Comparison of ENCODE assay signal across 8 mouse cellular contexts in the genomic region with DNA sequence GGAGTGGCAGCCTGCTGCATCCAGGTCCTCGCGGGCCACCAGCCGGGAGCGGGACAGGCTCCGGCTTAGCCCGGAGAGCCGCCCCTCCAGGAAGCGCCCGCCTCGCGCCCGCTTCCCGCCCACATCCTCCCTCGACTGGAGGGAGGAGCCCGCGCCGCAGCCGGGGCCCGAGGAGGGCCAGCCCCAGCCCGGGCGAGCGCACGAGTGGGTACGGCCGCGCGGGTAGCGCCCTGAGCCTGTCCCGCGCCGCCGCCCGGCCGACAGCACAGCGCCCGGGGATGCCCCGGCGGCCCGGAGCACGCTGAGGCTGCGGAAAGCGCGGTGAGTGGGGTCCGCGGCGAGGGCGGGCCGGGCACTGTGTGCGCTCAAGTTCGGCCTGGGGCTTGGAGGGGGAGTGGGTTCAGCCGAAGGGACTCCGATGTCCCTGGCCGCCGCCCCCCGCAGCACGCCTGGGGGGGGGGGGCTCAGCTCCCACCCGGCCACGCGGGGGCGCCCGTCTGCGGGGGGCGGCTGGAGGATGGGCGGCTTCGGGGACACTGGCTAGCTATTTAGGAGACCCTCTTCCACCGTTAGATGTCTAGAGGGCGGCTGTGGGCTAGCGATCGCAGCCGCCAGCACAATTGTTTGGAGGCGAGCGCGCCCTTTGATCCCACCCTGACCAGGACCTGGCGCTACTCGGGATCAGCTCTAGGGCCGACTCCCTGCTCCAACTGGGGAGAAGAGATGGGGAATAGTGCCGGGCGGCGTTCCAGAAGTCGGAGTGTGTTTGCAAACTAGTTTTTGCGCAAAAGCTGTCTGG. TPM values are rescaled to one million over a fixed set of nuclear protein-coding genes. Genes with fewer than 3 reads are reported as not detected.
DNase-seq lines count a peak whose midpoint lies in the region; ATAC-seq and TF ChIP-seq lines count a peak whose summit lies in the region.

A gene (plus strand): TSS at position 118 of the 799 bp plus-strand sequence.

- intact Hi-C loops in heart, adult 2 months (cut with DNase I), result loop anchor here (2.0 to 5.0 kb wide), 3 partner anchors 34 to 279 kb away; a partner anchor contains a TSS

- no peaks in the 10 kb centered on the region for H3K79me2 ChIP-seq in heart, adult 2 months (replicated peaks; ENCODE audit: control insufficient read depth, insufficient read depth, low read length)

- no peaks in the 10 kb centered on the region for H3K36me3 ChIP-seq in embryonic facial prominence, embryonic 13.5 days
- no peaks in the 10 kb centered on the region for H3K36me3 ChIP-seq in heart, adult 2 months (ENCODE audit: control insufficient read depth, insufficient read depth, low read length)
- no peaks in the 10 kb centered on the region for H3K36me3 ChIP-seq in limb, embryonic 13.5 days
- H3K36me3 ChIP-seq in midbrain, embryonic 13.5 days, result no peaks in the 10 kb centered on the region

- ATAC-seq in embryonic facial prominence, embryonic 13.5 days (ENCODE audit: insufficient number of reproducible peaks, insufficient read depth, low FRiP score, low TSS enrichment, low read depth), result peak; percentile 67
- ATAC-seq in limb, embryonic 13.5 days (ENCODE audit: low FRiP score, low read depth), result peak; percentile 78
- ATAC-seq in midbrain, embryonic 13.5 days, result peak; percentile 78

- peaks cover 15% of the 10 kb centered on the region for H3K4me1 ChIP-seq in embryonic facial prominence, embryonic 13.5 days
- peaks cover 8% of the 10 kb centered on the region for H3K4me1 ChIP-seq in heart, adult 2 months (ENCODE audit: control insufficient read depth, insufficient read depth, low read length)
- H3K4me1 ChIP-seq in limb, embryonic 13.5 days, result peaks cover 12% of the 10 kb centered on the region
- peaks cover 39% of the 10 kb centered on the region for H3K4me1 ChIP-seq in midbrain, embryonic 13.5 days (replicated peaks)

- no peak within 1 kb of the TSS for H3K27ac ChIP-seq in embryonic facial prominence, embryonic 13.5 days
- H3K27ac ChIP-seq in heart, adult 2 months, result peak within 1 kb of the TSS; percentile 54
- H3K27ac ChIP-seq in limb, embryonic 13.5 days, result no peak within 1 kb of the TSS
- H3K27ac ChIP-seq in midbrain, embryonic 13.5 days, result peak within 1 kb of the TSS; percentile 19; the same call in 1 of the 2 replicates

- peak within 1 kb of the TSS; percentile 85 for H3K9ac ChIP-seq in embryonic facial prominence, embryonic 13.5 days
- peak within 1 kb of the TSS; percentile 96 for H3K9ac ChIP-seq in heart, adult 2 months (ENCODE audit: low read depth, low read length)
- H3K9ac ChIP-seq in limb, embryonic 13.5 days, result peak within 1 kb of the TSS; percentile 79
- peak within 1 kb of the TSS; percentile 77 for H3K9ac ChIP-seq in midbrain, embryonic 13.5 days (replicated peaks)

- TF ChIP-seq POLR2A in heart, adult 2 months (IDR thresholded peaks at IDR 0.05; ENCODE audit: insufficient read depth, low read depth, low read length), result no peak

- peak; percentile 30 for DNase-seq in layer of hippocampus, adult 11-12 months (ENCODE audit: low spot score)
- no peak for DNase-seq in layer of hippocampus, adult 9-10 months (ENCODE audit: low spot score)
- peak; percentile 87 to 88 for DNase-seq in heart, adult 2 months
- peak; percentile 71 for DNase-seq in kidney, adult 18-20 months
- DNase-seq in spleen, postnatal 10 days (ENCODE audit: low spot score in 2 of 2), result peak; percentile 54 to 66

- TF ChIP-seq CTCF in heart, adult 2 months (IDR thresholded peaks at IDR 0.05), result peak; percentile 66

- H3K9me3 ChIP-seq in embryonic facial prominence, embryonic 13.5 days, result no peaks in the 10 kb centered on the region
- H3K9me3 ChIP-seq in limb, embryonic 13.5 days, result no peaks in the 10 kb centered on the region
- H3K9me3 ChIP-seq in midbrain, embryonic 13.5 days, result no peaks in the 10 kb centered on the region

- peak within 1 kb of the TSS; percentile 95 for H3K4me2 ChIP-seq in embryonic facial prominence, embryonic 13.5 days
- peak within 1 kb of the TSS; percentile 95 for H3K4me2 ChIP-seq in limb, embryonic 13.5 days (replicated peaks)
- H3K4me2 ChIP-seq in midbrain, embryonic 13.5 days (replicated peaks), result peak within 1 kb of the TSS; percentile 89

- WGBS in embryonic facial prominence, embryonic 13.5 days, result under 1% methylated on average over 41 of the region's 81 CpGs
- WGBS in heart, adult 2 months, result 1% methylated on average over 78 of the region's 81 CpGs
- under 1% methylated on average over 72 of the region's 81 CpGs for WGBS in limb, embryonic 13.5 days
- under 1% methylated on average over 69 of the region's 81 CpGs for WGBS in midbrain, embryonic 13.5 days

- H3K27me3 ChIP-seq in embryonic facial prominence, embryonic 13.5 days, result peaks cover 51% of the 10 kb centered on the region
- no peaks in the 10 kb centered on the region for H3K27me3 ChIP-seq in heart, adult 2 months (ENCODE audit: control insufficient read depth, insufficient read depth, low read length)
- H3K27me3 ChIP-seq in limb, embryonic 13.5 days, result peaks cover 54% of the 10 kb centered on the region
- peaks cover 38% of the 10 kb centered on the region for H3K27me3 ChIP-seq in midbrain, embryonic 13.5 days

- TF ChIP-seq EP300 in heart, adult 2 months (IDR thresholded peaks at IDR 0.05; ENCODE audit: insufficient read depth, low read depth, low read length), result no peak

- peak within 1 kb of the TSS; percentile 64 for H3K4me3 ChIP-seq in embryonic facial prominence, embryonic 13.5 days
- peak within 1 kb of the TSS; percentile 76 for H3K4me3 ChIP-seq in heart, adult 2 months
- H3K4me3 ChIP-seq in limb, embryonic 13.5 days, result peak within 1 kb of the TSS; percentile 64
- peak within 1 kb of the TSS; percentile 64 for H3K4me3 ChIP-seq in midbrain, embryonic 13.5 days (replicated peaks)

RNA-seq across cellular contexts. Expression of the gene that starts here (rescaled TPM):
- polyA plus RNA-seq in embryonic facial prominence, embryonic 13.5 days (2015; fragmentation: Nextera tagmentation; extraction: Ambion mirVana), result 12.0 and 12.6 TPM in 2 replicates
- 1 to 10 TPM; 3.4 to 3.9 TPM for total RNA-seq in heart, adult 2 months (2021)
- polyA plus RNA-seq in heart, adult 2 months (2012; rRNA removed), result 8.3 and 14.1 TPM in 2 replicates
- 8.8 and 9.2 TPM in 2 replicates for polyA plus RNA-seq in limb, embryonic 13.5 days (2015; fragmentation: Nextera tagmentation; extraction: Ambion mirVana)
- polyA plus RNA-seq in midbrain, embryonic 13.5 days (2015; fragmentation: Nextera tagmentation; extraction: Ambion mirVana), result 9.8 and 12.3 TPM in 2 replicates

Comparison
In these comparisons a context has a peak if more than half of its experiments do, and no peak if none do; other contexts are left out.
1. H3K27ac ChIP-seq: peak in heart, adult 2 months (single experiment) and midbrain, embryonic 13.5 days (single experiment); none in embryonic facial prominence, embryonic 13.5 days (single experiment) and limb, embryonic 13.5 days (single experiment).
2. Peak in every context shown above with its lines, with median percentiles within 50 percentile points of each other: ATAC-seq, H3K4me2 ChIP-seq, H3K4me3 ChIP-seq and H3K9ac ChIP-seq.